Mouse (Mus musculus): ENCODE data around the gene St3gal2. TPM values are rescaled to one million over a fixed set of nuclear protein-coding genes. Genes with fewer than 3 reads are reported as not detected.
"Not testable (repeated sequence)": the region's sequence is repeated elsewhere in the genome, so short reads cannot be mapped to it uniquely, and the experiment has no call there.

Gene St3gal2
- polyA plus RNA-seq, 2 experiments = 19.2 to 29.9 TPM

DNA sequence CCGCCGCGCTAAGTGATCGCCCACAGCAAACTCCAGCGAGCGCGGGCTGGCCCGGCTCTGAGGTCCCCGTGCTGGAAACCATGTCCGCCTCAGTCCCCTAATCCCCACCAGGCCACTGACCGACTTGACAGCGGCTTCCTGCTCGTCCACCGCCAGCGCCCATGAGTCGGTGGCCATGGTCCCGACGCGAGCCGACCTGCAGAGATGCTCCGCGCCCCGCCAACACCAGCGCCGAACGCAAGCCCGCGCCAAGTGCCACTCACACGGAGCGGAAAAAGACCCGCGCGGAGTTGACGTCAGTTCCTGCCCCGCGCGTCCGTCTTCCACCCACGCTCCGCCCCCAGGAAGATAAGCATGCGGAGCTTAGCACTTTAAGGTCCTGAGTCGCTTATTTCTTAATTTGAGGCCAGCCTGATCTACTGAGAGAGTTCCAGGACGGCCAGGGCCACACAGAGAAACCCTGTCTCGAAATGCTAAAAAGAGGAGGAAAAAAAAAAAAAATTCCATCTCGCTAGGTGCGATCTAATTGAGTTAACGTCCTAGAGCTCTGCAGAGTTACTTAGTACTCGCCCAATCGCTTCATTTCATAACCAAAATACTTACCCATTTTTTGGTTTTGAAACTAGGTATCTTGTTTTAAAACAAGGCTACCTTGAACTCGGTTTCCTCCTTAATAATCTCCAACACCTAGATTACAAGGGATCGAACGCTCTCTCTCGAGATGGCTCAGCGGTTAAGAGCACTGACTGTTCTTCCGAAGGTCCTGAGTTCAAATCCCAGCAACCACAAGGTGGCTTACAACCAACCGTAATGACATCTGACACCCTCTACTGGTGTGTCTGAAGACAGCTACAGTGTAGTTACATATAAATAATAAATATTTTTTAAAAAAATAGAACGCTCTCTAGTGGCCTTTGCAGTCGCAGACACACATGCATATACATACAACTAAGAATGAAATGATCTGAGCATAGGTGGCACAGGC is 78.1 kb downstream of the St3gal2 start, which contains the start of gene Ddx19a:
TSS of gene Ddx19a (minus strand) at position 254 of the 985 bp plus-strand sequence.
- Histone ChIP-seq H3K36me3 (ENCODE audit: control insufficient read depth, insufficient read depth, low read length) (peaks cover 10% of the 10 kb centered on the region), H3K9ac (ENCODE audit: low read depth, low read length, severe bottlenecking) (peak within 1 kb of the TSS; percentile 85), H3K4me3 (replicated peaks; ENCODE audit: low read length) (peak within 1 kb of the TSS; percentile 94), H3K4me2 (replicated peaks; ENCODE audit: low read depth, low read length, severe bottlenecking) (peak within 1 kb of the TSS; percentile 71), H3K9me3 (ENCODE audit: control insufficient read depth, low read length) (no peaks in the 10 kb centered on the region), H3K27me3 (ENCODE audit: control insufficient read depth, insufficient read depth, low read length) (no peaks in the 10 kb centered on the region), H3K4me1 (ENCODE audit: control insufficient read depth, insufficient read depth, low read length) (peaks cover 8% of the 10 kb centered on the region), H3K27ac (replicated peaks; ENCODE audit: low read depth, low read length) (peak within 1 kb of the TSS; percentile 79)
- 5% methylated on average over 56 of the region's 58 CpGs for WGBS
- ATAC-seq (ENCODE audit: low FRiP score, low read depth) = peak; percentile 93
- DNase-seq (ENCODE audit: low spot score) = peak; percentile 87
- TF ChIP-seq POLR2A (IDR thresholded peaks at IDR 0.05; ENCODE audit: borderline replicate concordance, extremely low read depth, insufficient read depth, insufficient read length) = peak; percentile 79; the same call in 1 of the 2 replicates

DNA sequence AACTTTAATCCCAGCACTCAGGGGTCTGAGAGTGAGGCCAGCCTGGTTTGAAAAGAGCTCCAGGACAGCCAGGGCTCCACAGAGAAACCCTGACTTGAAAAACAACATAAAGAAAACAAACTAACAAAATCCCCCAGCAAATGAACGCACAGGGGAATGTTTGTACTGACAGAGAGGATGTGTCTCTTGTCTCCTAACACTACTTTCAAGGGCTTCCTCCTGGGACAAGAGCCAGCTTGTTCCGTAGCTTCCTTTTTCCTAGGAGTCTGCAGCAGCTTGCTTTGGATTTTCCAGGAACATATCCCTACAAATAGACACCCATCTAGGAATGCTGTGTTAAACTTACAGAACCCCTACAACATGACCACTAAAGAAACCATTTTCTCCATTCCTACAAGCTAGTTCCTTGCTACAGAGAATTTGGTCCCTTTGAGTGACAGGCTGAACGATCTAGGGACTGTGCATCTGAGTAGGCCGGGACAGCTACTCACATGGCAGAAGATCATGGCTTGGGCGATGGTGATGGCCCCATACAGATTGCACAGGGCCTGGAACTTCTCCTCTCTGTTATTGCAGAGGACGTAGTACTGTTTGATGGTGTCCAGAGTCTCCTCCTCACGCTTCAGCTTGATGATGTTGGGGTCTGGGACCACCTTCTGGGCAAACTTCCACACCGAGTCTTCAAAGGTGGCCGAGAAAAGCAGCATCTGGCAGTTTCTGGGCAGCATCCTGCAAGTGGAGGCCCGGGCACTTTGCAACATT is 90.7 kb downstream of the St3gal2 start:
- not testable (repeated sequence) for ATAC-seq (ENCODE audit: low FRiP score, low read depth); DNase-seq (ENCODE audit: low spot score); H3K9ac ChIP-seq (ENCODE audit: low read depth, low read length, severe bottlenecking); H3K4me1 ChIP-seq (ENCODE audit: control insufficient read depth, insufficient read depth, low read length); H3K9me3 ChIP-seq (ENCODE audit: control insufficient read depth, low read length); H3K27ac ChIP-seq (replicated peaks; ENCODE audit: low read depth, low read length); H3K4me3 ChIP-seq (replicated peaks; ENCODE audit: low read length); H3K4me2 ChIP-seq (replicated peaks; ENCODE audit: low read depth, low read length, severe bottlenecking); H3K27me3 ChIP-seq (ENCODE audit: control insufficient read depth, insufficient read depth, low read length)
- WGBS = 85% methylated on average over 6 of the region's 10 CpGs
- H3K36me3 ChIP-seq (ENCODE audit: control insufficient read depth, insufficient read depth, low read length) = peaks cover 31% of the 10 kb centered on the region

Small RNA genes within 50 kb of the gene (microRNA-seq; reads per million reads assigned to microRNA genes)
- gene Mir3473d = not detected

Other genes starting within 250 kb of the St3gal2 start
- gene Mtss1l, start 198.4 kb upstream of the St3gal2 start, polyA plus RNA-seq (2012; rRNA removed) = 78.7 and 115 TPM in 2 replicates
- gene Mtss1l, start 198.4 kb upstream of the St3gal2 start, polyA plus RNA-seq (2014; fragmentation: Nextera tagmentation; extraction: Ambion mirVana) = 19.1 and 28.0 TPM in 2 replicates
- gene Il34, start 114.0 kb upstream of the St3gal2 start, polyA plus RNA-seq (2012; rRNA removed) = 1.4 and 1.6 TPM in 2 replicates
- 0.95 and 1.2 TPM in 2 replicates for gene Il34, start 114.0 kb upstream of the St3gal2 start, polyA plus RNA-seq (2014; fragmentation: Nextera tagmentation; extraction: Ambion mirVana)
- gene Cog4, start 73.3 kb upstream of the St3gal2 start, polyA plus RNA-seq (2012; rRNA removed) = 41.2 and 44.5 TPM in 2 replicates
- gene Cog4, start 73.3 kb upstream of the St3gal2 start, polyA plus RNA-seq (2014; fragmentation: Nextera tagmentation; extraction: Ambion mirVana) = 65.5 and 75.4 TPM in 2 replicates
- gene Sf3b3, start 73.1 kb upstream of the St3gal2 start, polyA plus RNA-seq (2012; rRNA removed) = 92.7 and 96.2 TPM in 2 replicates
- gene Sf3b3, start 73.1 kb upstream of the St3gal2 start, polyA plus RNA-seq (2014; fragmentation: Nextera tagmentation; extraction: Ambion mirVana) = 132 and 150 TPM in 2 replicates
- 16.2 and 22.4 TPM in 2 replicates for gene Fuk, start 17.4 kb upstream of the St3gal2 start, polyA plus RNA-seq (2012; rRNA removed)
- 10.4 and 10.6 TPM in 2 replicates for gene Fuk, start 17.4 kb upstream of the St3gal2 start, polyA plus RNA-seq (2014; fragmentation: Nextera tagmentation; extraction: Ambion mirVana)
- 55.6 and 57.8 TPM in 2 replicates for gene Ddx19a, start 77.9 kb downstream of the St3gal2 start, polyA plus RNA-seq (2012; rRNA removed)
- 18.0 and 19.5 TPM in 2 replicates for gene Ddx19a, start 77.9 kb downstream of the St3gal2 start, polyA plus RNA-seq (2014; fragmentation: Nextera tagmentation; extraction: Ambion mirVana)
- gene Ddx19b, start 111.8 kb downstream of the St3gal2 start, polyA plus RNA-seq (2012; rRNA removed) = 5.8 and 5.9 TPM in 2 replicates
- gene Ddx19b, start 111.8 kb downstream of the St3gal2 start, polyA plus RNA-seq (2014; fragmentation: Nextera tagmentation; extraction: Ambion mirVana) = 4.0 and 5.5 TPM in 2 replicates
- 41.7 and 46.9 TPM in 2 replicates for gene Aars, start 113.2 kb downstream of the St3gal2 start, polyA plus RNA-seq (2012; rRNA removed)
- gene Aars, start 113.2 kb downstream of the St3gal2 start, polyA plus RNA-seq (2014; fragmentation: Nextera tagmentation; extraction: Ambion mirVana) = 50.5 and 52.1 TPM in 2 replicates
- 6.2 and 8.8 TPM in 2 replicates for gene Exosc6, start 136.4 kb downstream of the St3gal2 start, polyA plus RNA-seq (2012; rRNA removed)
- 18.3 and 22.6 TPM in 2 replicates for gene Exosc6, start 136.4 kb downstream of the St3gal2 start, polyA plus RNA-seq (2014; fragmentation: Nextera tagmentation; extraction: Ambion mirVana)
- 0.04 and 0.06 TPM in 2 replicates for gene Clec18a, start 172.5 kb downstream of the St3gal2 start, polyA plus RNA-seq (2012; rRNA removed)
- not detected in 2 replicates for gene Clec18a, start 172.5 kb downstream of the St3gal2 start, polyA plus RNA-seq (2014; fragmentation: Nextera tagmentation; extraction: Ambion mirVana)
- gene Pdpr, start 174.7 kb downstream of the St3gal2 start, polyA plus RNA-seq (2012; rRNA removed) = 10.3 and 11.0 TPM in 2 replicates
- 7.8 TPM in 2 replicates for gene Pdpr, start 174.7 kb downstream of the St3gal2 start, polyA plus RNA-seq (2014; fragmentation: Nextera tagmentation; extraction: Ambion mirVana)